Mouse (Mus musculus) embryo, embryonic 11 days (tissue): ENCODE results near the gene Mroh3.

ENCODE experiments used
- DNase-seq: peaks from one replicate; pipeline ENCODE4 v3.0.0-alpha.2; 2015

Mroh3 gene

GRCm38 (mm10) chr1:136228328-136229039, 15.9 kb upstream of the Mroh3 start:
- peak; percentile 51 for DNase-seq

GRCm38 (mm10) chr1:136227870-136228269, 15.2 kb upstream of the Mroh3 start:
- DNase-seq = no peak

- no peak for DNase-seq
These were observed 14.0 kb upstream of the Mroh3 start for GRCm38 (mm10) chr1:136226626-136227025.

- DNase-seq = no peak
These were observed 13.2 kb upstream of the Mroh3 start for GRCm38 (mm10) chr1:136225846-136226245.

- DNase-seq = no peak
These were observed 11.2 kb upstream of the Mroh3 start for GRCm38 (mm10) chr1:136223758-136224342.

- no peak for DNase-seq
These were observed 9.8 kb upstream of the Mroh3 start for GRCm38 (mm10) chr1:136222386-136222785.

- no peak for DNase-seq
These were observed 7.6 kb upstream of the Mroh3 start for GRCm38 (mm10) chr1:136220037-136220871.

GRCm38 (mm10) chr1:136214304-136214703, 1.7 kb upstream of the Mroh3 start:
- no peak for DNase-seq

- DNase-seq = no peak
These were observed 22.6 kb downstream of the Mroh3 start for GRCm38 (mm10) chr1:136190033-136190432.

GRCm38 (mm10) chr1:136179511-136180001, 33.1 kb downstream of the Mroh3 start:
- no peak for DNase-seq

GRCm38 (mm10) chr1:136178741-136179140, 33.9 kb downstream of the Mroh3 start:
- no peak for DNase-seq

GRCm38 (mm10) chr1:136177085-136177484, 35.5 kb downstream of the Mroh3 start:
- no peak for DNase-seq

GRCm38 (mm10) chr1:136175183-136175582, 37.4 kb downstream of the Mroh3 start:
- peak; percentile 73 for DNase-seq

GRCm38 (mm10) chr1:136174101-136174606, 38.5 kb downstream of the Mroh3 start:
- DNase-seq = peak; percentile 48

GRCm38 (mm10) chr1:136172696-136173095, 39.9 kb downstream of the Mroh3 start:
- no peak for DNase-seq

- DNase-seq = peak; percentile 89
These were observed 42.5 kb downstream of the Mroh3 start for GRCm38 (mm10) chr1:136170109-136170508.

- DNase-seq = peak; percentile 34
These were observed 45.0 kb downstream of the Mroh3 start for GRCm38 (mm10) chr1:136167657-136168056.

GRCm38 (mm10) chr1:136165436-136165835, 47.2 kb downstream of the Mroh3 start:
- peak; percentile 11 for DNase-seq

GRCm38 (mm10) chr1:136161333-136161921, 51.2 kb downstream of the Mroh3 start:
- no peak for DNase-seq

GRCm38 (mm10) chr1:136160930-136161329, 51.7 kb downstream of the Mroh3 start:
- DNase-seq = no peak

- no peak for DNase-seq
These were observed 52.3 kb downstream of the Mroh3 start for GRCm38 (mm10) chr1:136160297-136160696.

- DNase-seq = no peak
These were observed 52.8 kb downstream of the Mroh3 start for GRCm38 (mm10) chr1:136159830-136160229.

- DNase-seq = no peak
These were observed 55.7 kb downstream of the Mroh3 start for GRCm38 (mm10) chr1:136156951-136157350.
